Mouse (Mus musculus) kidney, postnatal 4 days (tissue): ENCODE results near the gene Rab35.
A peak's percentile ranks its signal among the peaks of the same experiment; 100 is the strongest.

ENCODE experiments used
- DNase-seq, 2 experiments: peaks; one replicate each; pipeline ENCODE4 v3.0.0; 2021; ENCODE audit warnings: mixed read lengths in 2 of 2

The Rab35 gene

DNA sequence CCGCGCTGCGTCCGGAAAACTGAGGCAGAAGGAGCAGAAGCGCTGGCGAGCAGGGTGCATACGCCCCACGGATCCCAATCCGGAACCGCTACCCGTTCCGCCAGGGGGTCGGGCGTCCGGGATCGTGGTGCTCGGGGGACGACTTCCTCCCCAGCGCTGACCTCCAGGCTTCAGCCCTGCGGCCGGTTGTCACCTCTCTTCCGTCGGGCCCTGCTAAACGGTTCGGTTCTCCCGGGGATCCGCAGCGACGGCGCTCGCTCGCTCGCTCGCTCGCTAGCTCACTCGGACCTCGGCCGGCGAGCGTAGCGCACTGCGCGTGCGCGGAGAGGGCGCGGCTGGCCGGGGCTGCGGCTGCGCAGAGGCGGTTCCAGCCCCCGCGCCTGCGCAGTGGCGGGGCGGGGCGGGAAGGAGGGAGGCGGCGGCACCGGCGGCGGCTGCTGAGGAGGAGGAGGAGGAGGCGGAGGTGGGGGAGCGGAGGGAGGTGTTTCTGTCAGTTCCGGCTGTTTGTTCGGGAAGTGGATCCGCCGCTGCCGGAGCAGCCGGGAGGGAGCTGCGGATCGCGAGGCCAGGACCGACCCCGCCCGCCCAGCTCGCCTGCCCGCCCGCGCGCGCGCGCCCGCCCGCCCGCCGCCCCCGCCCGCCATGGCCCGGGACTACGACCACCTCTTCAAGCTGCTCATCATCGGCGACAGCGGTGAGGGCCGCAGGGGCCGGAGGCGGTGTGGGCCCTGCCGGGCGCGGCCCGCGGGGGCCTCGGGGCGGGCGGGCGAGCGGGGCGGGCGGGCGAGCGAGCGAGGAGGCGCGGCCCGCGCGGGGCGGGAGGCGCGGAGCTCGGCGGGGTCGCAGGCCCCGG lies at the start of gene Rab35:
TSS of gene Rab35 (plus strand) at position 404 of the 853 bp plus-strand sequence.
- DNase-seq = peak; percentile 93 to 96

DNA sequence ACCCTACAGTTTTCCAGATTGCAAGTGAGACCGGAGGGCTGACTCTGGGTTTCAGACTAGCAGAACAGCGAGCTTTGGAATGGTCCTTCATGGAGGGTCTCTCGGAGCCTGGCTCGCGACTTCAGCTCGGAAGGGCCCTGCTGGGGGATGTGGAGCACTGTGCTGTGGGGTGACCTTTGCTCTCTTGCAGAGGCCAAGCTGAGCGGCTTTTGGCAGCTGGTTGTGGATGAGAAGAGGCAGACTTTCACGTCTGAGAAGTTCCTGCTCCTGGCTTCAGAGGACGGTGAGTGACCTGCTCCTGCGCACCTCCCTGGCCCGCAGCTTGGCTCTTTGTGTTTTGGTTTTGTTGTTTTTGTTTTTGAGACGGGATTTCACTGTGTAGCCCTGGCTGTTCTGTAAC lies 46.1 kb upstream of the Rab35 start:
- peak in 1 of 2 experiments; percentile 36 for DNase-seq

DNA sequence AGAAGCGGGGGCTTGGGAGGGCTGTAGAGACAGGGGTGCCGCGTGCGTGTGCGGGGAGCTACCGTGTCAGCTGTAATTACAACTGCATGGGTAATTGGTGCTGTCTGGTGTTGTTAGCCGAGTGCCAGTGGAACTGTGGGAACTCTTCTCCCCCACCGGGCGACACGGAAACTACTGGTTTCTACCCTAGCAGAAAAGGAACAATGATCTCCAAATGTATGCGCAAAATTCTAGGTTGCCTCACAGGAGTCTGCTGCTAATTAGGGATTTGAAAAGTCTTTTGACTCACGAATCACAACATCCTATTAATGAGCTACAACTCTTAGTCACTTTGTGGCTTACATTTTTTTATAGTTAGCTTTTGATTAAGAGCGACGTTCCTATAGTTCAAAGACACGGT lies 45.5 kb upstream of the Rab35 start:
- DNase-seq = no peak

DNA sequence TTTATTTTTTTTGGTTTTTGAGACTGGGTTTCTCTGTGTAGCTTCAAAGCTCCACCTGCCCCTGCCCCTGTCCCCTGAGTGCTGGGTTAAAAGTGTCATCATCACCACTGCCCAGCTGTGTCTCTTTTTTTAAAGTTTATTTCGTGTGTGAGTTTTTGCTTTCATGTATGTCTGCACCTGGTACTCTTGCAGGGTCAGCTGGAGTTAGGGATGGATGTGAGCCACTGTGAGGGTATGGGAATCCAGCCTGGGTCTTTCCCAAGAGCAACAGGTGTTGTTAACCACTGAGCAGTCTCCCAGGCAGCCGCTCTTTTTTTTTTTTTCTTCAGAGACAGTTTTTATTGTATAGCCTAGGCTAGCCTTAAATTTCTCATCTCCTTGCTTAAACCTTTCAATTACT lies 44.9 kb upstream of the Rab35 start:
- no peak for DNase-seq

DNA sequence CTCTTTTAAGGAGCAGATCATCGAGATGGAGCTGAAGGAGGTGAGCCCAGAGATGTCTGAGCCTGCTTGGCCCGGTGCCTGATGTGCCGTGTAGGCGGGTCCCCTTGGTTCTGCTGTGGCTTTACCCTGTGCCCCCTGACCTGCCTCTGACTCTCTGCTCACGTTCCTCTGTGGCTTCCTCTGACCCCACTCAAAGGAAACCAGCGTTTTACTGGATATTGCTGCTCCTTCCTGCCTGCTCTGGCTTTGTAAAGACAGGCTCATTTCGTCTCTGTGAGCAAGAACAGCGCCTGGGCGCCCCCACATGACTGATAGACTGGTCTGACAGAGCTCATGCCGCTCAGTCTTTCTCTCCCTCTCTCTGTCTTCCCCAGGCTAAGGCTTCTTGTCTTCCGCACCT lies 40.7 kb upstream of the Rab35 start:
- DNase-seq = no peak

DNA sequence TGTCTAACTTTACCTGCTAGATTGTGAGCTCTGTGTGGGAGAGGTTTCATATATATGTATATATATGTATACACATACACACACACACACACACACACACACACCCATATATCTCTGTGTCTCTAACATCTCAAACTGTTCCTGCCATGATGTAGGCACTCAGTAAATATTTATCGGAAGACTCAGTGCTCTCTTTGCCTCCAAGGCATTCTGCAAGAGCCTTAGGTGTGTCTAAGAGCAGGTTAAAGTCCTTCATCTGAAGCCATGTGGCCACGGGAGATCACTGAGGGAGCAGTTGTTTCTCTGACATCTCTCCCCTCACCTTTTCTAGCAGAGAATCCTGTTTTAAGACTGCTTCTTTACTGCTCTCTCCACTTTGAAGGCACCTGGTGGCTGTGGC lies 40.2 kb upstream of the Rab35 start:
- DNase-seq = no peak

DNA sequence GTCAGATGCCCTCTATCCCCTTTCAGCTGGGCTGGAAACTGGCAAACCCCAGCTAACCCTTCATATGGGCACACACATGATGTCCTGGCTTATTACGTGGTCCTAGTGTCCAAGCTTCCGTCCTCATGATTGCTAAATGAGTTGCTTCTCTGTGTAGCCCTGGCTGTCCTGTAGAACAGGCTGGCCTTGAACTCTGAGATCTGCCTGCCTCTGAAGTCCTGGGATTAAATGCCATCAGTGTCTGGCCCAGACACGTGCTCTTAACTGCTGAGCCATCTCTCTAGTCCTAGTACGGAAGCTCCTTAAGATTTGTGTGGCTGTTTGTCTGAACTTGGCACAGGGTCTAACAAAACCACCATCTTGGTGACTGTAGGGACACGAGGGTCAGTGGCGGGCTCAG lies 28.1 kb upstream of the Rab35 start:
- DNase-seq = no peak

DNA sequence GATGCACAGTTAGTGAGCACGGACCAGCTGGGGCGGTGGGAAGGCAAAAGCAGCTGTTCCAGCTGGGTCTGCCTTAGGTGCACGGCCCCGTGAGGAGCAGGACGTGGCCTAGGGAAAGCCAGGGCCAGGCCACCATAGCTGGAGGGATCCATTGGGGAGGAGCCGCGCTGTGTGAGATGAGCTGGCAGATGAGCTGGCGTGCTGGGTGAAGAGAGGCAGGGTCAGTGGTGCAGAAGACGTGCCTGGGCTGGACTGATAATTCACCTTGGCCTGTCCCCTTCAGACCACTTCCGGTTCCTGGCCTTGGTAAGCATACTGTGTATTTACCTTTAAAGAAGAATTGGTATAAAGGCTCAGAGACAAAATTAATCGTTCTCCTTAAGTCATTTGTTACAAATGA lies 20.1 kb upstream of the Rab35 start:
- DNase-seq = no peak

DNA sequence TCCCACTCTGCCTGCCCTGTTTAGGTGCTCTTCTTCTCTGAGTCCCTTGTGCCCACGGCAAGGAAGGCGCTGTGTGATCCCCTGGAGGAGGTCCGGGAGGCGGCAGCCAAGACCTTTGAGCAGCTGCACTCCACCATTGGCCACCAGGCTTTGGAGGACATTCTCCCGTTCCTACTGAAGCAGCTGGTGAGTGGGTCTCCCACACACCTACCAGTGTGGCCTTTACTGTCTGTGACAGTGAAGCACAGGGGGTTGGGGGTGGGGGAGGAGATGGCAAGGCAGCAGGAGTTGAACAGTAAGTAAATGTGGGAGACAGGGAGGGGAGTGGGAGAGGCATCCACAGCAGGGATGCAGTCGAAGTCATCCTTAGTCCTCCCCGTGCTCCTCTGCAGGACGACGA lies 18.4 kb upstream of the Rab35 start:
- DNase-seq = peak in 1 of 2 experiments; percentile 31

DNA sequence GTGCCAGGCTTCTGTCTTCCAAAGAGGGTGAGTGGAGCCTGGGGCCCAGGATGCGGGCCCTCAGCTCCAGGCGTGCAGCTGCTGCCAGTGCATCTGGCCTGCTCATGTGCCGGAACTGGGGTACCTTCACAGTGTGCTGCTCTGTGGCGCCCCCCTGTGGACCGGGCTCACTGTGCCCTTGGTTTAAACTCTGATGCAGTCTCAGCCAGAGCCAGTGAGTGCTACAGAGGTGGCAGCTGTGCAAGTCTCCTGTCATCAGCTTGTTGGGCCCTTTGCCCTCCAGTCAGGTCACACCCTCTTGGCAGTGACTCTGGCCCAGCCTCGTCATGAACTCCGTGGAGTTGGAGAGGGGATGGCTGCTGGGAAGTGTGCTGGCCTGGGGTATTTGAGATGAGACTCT lies 16.8 kb upstream of the Rab35 start:
- DNase-seq = peak; percentile 76 to 79

DNA sequence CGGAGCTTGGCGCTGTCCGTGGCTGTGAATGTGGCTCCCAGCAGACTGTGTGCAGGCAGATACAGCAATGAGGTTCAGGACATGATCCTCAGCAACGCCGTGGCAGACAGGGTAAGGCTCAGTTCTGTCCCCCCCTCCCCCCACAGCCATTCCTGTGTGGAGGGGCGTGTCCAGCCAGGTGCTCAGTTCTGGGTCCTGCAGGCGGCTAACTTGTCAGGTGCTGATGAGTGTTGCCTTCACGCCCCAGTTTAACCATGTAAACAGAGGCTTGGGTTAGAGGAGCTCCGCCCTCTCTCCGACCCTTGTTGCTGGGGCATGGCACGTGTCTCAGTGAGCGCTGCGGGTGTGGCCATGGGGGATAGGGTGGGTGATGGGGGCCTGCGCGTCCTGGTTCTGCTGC lies 12.0 kb upstream of the Rab35 start:
- no peak for DNase-seq

DNA sequence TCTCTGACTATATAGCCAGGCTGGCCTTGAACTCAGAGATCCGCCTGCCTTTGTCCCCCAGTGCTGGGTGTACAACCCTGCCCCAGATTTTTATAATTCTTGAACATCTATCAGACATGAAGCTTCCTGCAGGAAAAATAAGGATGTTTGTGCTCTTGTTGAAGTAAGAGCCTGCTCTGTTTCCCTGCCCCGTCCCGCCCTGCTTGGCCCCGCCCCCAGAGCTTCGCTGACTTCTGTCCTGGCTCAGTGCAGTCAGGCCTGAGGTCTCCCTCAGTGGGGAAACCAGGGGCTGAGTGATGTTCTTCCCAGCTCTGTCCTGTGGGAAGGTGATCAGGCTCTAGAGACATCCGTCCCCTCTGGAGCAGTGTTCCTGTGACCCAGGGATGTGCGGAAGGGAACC lies 9.0 kb upstream of the Rab35 start:
- DNase-seq = no peak

DNA sequence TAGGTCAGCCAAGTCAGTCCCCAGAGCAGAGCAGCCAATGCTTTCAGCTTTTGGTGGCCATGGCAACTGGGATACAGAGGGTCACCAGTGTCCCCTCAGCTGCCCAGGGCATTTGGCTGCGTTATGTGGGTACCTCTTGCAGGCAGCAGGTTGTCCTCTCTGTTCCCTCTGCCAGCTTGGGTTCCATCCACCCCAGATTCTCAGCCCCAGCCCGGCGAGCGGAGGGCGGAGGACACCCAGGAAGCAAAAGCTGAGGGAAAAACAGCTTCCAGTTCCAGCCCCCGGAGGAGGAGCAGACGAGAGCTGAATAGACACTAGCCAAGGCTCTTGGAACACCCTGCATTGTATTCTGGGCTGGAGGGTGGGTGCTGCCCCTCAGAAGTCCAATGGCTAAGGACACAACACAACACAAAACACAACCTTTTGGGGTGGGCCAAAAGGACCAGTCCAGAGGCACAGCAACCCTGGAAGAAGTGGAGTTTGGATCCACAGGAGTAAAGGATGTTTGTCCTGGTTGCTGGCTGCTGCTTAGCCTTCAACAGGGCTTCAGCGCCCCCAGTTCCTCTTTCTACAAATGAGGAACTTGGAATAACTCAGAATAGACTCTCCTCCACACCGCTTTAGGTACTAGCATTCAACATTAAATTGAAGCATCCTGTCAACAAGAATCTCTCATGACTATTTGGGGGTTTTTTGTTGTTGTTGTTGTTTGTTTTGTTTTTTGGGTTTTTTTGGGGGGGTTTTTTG lies 7.8 kb upstream of the Rab35 start:
- no peak for DNase-seq

DNA sequence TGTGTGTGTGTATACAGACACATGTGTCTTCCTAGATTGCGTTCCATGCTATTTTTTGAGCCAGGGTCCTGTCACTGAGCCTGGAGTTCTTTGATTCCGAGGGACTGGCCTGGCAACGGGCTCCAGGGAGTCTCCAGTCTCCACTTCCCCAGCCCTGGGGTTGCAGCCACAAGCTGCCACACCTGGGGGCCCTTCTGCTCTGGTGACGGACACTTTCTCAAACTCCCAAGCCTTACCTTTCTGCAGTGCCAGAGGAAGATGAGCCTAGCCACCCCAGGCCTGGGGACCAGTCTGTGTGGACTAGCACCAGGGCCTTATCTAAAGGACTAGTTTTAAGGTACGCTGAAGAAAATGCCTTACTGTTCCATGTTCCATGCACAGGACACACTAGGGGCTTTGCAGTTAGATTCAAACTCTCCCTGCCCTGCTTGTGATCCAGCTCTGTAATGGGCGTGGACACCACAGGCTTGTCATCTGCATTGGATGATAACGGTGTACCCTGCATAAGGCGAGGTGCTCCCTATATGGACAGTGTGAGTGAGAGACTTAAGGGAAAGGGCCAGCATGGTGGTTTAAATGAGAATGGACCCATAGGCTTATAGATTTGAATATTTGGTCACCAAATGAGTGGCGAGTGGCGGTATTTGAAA lies 5.3 kb upstream of the Rab35 start:
- no peak for DNase-seq

DNA sequence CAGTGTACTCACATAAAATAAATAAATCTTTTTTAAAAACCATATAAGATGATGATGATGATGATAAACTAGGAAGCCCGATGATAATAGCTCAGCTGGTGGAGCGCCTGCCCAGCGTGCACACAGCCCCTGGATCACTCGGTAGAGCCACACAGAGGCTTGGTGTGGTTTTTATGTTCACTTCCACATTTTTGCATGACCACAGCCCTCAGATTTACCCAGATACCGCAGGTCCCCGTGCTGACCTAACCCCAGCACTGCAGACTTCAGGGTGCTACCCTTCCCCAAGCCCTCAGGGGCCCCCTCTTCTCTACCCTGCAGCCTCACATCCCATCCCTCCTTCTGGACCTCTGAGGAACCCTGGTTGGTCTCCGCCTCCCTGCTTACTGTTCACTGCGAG lies 3.6 kb upstream of the Rab35 start:
- DNase-seq = no peak

DNA sequence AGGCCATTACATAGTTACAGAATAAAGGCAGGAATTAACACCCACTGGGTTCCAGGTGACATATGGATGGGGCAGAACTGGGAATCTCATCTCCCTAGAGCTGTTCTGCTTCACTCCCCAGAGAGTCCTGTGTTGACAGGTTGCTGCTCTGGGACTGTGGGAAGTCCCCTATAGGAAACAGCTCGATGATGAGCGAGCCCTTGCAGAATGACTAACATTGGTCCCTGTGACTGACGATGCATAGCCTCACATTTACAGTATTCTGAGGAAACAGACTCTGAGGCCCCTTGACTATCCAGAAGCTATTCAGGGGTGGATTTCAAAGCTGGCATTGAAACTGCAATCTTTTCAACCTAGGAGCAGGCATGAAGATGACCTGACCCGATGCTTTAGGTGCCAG lies 2.0 kb upstream of the Rab35 start:
- no peak for DNase-seq

DNA sequence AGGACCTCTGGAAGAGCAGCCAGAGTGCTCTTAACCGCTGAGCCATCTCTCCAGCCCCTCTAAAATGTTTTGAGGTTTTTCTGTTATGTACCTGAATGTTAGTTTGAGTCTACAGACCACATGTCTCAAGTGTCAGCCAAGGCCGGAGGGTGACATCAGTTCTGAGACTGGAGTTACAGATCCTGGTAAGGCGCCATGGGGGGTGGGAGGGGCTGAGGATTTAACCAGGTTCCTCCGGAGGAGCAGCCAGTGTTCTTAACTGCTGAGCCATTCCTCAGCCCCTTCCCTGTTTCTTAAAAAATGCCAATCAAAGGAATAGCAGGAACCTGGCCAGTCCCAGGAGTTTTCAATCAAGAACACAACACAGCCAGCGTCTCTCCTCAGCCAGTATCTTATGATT lies 1.4 kb upstream of the Rab35 start:
- DNase-seq = no peak

DNA sequence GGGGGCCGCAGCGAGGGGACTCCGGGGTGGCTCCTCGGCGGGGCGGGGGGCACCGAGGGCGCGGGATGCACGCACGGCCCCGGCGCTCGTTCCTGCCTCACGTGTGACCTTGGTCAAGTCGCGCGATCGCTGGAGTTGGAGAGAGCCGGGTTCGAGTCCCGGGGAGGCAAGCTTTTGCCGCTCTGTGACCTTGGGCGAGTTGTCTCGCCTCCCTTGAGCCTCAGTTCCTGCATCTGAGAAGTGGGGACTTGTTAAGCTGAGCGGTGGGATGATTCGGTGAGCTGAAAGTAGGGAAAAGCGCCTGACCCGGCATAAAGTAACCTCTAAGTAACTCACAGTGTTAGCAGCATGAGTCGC lies 628 bp downstream of the Rab35 start:
- peak; percentile 54 to 63 for DNase-seq

DNA sequence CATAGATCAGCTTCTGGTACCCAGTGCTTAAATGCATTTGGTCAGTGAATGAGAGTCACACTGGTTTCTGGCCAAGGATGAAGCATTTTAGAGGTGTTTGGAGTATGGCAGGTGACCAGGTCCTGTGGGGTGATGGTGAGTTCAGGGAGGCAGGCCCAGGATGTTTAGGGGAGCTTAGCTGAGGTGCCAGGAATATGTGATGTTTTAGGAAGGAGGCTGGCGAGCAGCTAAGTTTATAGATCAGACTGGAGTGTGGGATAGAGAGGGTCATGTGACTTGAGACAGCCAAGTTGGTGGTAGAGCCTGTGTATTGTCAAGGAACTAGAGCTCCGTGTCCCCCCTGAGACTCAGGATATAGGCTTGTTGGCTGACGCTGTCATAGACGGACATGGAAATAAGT lies 1.4 kb downstream of the Rab35 start:
- no peak for DNase-seq

DNA sequence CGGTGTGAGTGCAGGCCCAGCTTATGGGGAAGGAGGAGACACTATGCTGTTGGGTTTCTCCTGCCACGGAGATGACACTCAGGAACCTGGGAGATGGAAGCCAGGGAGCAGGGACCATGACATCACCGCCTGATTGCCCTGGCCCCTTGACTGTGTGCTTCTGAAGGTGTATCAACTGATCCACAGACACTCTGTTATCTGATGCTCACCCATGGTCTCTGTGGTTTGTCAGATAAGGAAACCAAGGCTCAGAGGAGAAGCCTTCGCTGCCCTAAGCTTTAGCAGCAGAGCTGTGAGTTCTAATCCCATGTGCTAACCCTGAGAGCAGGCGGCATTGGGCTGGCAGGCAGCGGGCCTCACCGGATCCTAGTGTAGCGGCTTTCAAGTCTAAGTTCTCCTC lies 2.3 kb downstream of the Rab35 start:
- no peak for DNase-seq

DNA sequence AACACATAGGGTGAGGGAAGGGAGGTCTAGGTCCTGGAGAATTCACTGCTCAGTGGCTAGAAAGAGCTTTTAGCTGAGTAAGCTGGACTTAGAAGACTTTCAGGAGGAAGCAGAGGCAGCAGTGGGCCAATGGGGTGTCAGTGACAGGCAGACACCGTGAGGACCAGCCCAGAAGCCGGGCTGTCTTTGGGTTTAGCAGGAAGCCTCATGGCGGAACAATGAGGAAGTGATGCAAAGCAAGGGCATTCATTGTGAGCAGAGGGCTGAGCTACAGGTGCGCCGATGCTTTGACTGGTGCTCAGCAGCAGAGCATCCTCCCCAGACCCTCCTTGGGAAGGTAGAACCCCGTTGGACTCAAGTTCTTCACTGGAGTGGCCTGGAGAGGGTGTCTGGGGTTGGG lies 3.8 kb downstream of the Rab35 start:
- DNase-seq = no peak

DNA sequence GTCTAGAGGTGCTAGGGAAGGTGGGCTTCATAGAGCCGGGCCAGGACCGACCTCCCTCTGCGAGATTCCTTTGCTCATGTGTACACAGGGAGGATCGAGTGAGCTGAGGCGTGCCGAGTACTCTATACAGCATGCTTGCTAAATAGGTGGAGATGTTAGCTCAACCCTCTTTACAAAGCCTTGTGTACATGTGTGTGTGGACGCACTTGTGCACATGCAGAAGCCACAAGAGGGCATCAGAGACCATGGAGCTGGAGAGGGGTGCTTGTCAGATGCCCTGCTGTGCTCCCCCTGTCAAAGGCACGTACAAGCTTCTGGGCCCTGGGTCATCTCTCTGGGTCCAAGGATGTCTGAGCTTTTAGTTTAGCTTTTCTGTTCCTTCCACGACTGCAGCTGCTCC lies 12.5 kb downstream of the Rab35 start:
- DNase-seq = no peak

DNA sequence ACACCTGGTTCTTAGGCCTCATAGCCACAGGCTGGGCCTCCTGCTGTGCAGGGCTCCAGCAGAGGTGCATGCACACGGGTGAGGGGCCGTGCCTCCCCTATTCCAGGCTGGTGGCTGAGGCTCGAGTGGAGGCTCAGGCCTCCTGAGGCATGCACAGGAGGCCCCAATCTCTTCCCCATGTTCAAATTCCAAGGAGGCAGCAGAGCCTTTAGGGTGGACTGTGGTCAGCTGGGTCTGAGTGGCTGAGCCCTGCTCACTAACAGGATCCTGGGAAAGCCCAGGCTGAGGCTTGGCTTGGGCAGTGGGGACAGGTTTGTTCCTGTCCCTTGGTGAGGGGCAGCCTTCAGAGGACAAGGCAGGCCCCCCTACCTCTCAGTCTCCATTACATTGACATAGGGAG lies 17.2 kb downstream of the Rab35 start:
- peak; percentile 24 to 58 for DNase-seq

DNA sequence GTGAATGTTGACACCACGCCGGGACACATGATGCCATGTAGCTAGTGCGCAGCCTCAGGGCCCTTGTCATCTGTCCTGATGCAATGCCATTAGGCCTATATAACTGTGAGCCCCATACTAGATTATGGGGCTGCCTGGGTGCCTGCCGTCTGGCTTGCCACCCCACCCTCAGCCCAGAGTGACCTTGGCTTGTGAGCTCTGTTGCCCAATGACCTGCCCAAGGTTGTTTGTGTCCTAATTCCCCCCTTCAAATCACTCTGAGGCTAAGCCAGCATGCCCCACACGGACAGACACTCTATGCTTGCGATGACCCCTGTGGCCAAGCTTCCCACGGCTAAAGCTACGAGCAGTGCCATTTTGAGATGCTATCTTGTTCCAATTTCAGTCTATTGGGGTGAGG lies 18.0 kb downstream of the Rab35 start:
- DNase-seq = no peak
